Mouse (Mus musculus) lung, postnatal 0 days (tissue): ENCODE measurements at regions not wholly inside any gene's neighbourhood (a gene's known extent, or its start where the extent isn't known, plus 50 kb on each side); places are given as distances from the start of the nearest gene placed in this dataset.

ENCODE experiments used
- ATAC-seq: fragments of 200-750 bp; cut with Nextera tagmentation; 2 replicates; pipeline ENCODE4 v1.8.0; 2017; ENCODE audit warnings: moderate library complexity
- DNase-seq: peaks from one replicate; pipeline ENCODE4 v3.0.0-alpha.2; 2016; ENCODE audit warnings: low spot score
- H3K27ac ChIP-seq: fragments of 300-500 bp; sonication (generic); 2 replicates; pipeline ENCODE4 v1.5.1; 2014; ENCODE audit warnings: antibody characterized with exemption, mild to moderate bottlenecking, low read length, mixed read lengths
- H3K27me3 ChIP-seq: fragments of 300-500 bp; sonication (generic); replicated peaks from 2 replicates; pipeline ENCODE4 v1.6.1; 2014; ENCODE audit warnings: low read length, mixed read lengths; ENCODE audit not compliant: insufficient read depth
- H3K36me3 ChIP-seq: fragments of 300-500 bp; sonication (generic); 2 replicates; pipeline ENCODE4 v1.6.1; 2014; ENCODE audit warnings: low read length, mixed read lengths; ENCODE audit not compliant: insufficient read depth
- H3K4me1 ChIP-seq: fragments of 300-500 bp; sonication (generic); 2 replicates; pipeline ENCODE4 v1.6.1; 2014; ENCODE audit warnings: antibody characterized with exemption, low read depth, low read length, mixed read lengths; ENCODE audit not compliant: insufficient read depth
- H3K4me2 ChIP-seq: fragments of 300-500 bp; sonication (generic); replicated peaks from 2 replicates; pipeline ENCODE4 v1.6.1; 2014; ENCODE audit warnings: low read depth, mild to moderate bottlenecking, low read length, moderate library complexity, mixed read lengths
- H3K4me3 ChIP-seq: fragments of 300-500 bp; sonication (generic); 2 replicates; pipeline ENCODE4 v1.5.1; 2014; ENCODE audit warnings: low read depth, low read length
- H3K9ac ChIP-seq: fragments of 300-500 bp; sonication (generic); replicated peaks from 2 replicates; pipeline ENCODE4 v1.6.1; 2014; ENCODE audit warnings: low read depth, mild to moderate bottlenecking
- H3K9me3 ChIP-seq: fragments of 300-500 bp; sonication (generic); 2 replicates; pipeline ENCODE4 v1.6.1; 2016; ENCODE audit warnings: low read length, mixed read lengths
- CTCF ChIP-seq: IDR thresholded peaks from 2 replicates; pipeline ENCODE4 v1.5.1; 2016; ENCODE audit warnings: antibody characterized with exemption, mild to moderate bottlenecking
- EP300 ChIP-seq: IDR thresholded peaks from 2 replicates; pipeline ENCODE4 v1.6.1; 2016; ENCODE audit warnings: antibody characterized with exemption, mild to moderate bottlenecking, control low read depth
- WGBS: fragments of 180-500 bp; shearing (Covaris S2); extraction: QIAGEN DNeasy Blood & Tissue Kit; methylation state at CpG from one replicate; pipeline ENCODE4 v1.1.7; 2014; 5-methylcytosine and 5-hydroxymethylcytosine counted together

DNA sequence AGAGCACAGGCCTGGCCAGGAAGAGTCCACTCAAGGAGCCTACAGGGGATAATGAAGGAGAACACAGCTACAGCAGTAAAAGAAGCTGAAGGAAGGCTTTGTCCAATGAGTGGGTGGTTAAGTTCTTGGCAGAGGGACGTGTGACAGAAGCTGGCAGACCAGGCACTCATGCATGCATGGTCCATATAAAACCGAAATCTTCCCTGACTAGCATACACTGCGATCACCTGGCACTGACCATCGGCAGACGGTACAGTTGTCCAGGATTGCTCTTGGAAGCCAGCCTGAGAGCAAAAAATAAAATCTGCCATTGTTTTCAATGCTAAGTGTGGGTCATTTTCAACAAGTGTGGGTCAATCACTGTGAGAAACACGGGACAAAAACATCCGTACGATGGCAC lies 464.4 kb downstream of the Lrig3 start:
- TF ChIP-seq EP300 (no peak), CTCF (no peak)
- H3K27me3 ChIP-seq: no peaks in the 10 kb centered on the region
- H3K9me3 ChIP-seq: no peaks in the 10 kb centered on the region
- 86% methylated on average over 8 of the region's 8 CpGs for WGBS
- no peak overlapping the region for H3K4me2 ChIP-seq
- ATAC-seq (no peak), DNase-seq (no peak)
- no peaks in the 10 kb centered on the region for H3K36me3 ChIP-seq
- no peaks in the 10 kb centered on the region for H3K4me1 ChIP-seq
- no peak overlapping the region for H3K4me3 ChIP-seq
- H3K27ac ChIP-seq: no peak overlapping the region
- no peak overlapping the region for H3K9ac ChIP-seq

DNA sequence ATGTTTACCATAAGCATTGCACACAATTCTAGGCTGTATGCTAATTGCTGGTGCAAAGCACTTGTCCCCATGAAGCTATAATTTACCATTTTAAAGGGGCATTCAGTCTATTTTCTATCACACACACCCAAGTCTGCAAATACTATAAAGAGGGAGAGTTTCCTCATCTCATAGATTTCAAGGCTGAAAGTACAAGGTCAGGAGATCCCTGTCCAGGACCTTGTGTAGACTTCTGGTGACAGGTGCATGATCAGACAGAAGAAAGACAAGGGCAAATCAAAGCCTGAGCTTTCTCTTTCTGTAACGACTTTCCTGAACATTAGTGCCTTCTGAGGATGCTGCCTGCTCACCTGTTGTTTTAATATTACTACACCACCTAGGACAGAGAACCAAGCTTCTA lies 463.5 kb downstream of the Lrig3 start:
- no peak overlapping the region for H3K27ac ChIP-seq
- WGBS: 79% methylated on average over 1 of the region's 1 CpGs

DNA sequence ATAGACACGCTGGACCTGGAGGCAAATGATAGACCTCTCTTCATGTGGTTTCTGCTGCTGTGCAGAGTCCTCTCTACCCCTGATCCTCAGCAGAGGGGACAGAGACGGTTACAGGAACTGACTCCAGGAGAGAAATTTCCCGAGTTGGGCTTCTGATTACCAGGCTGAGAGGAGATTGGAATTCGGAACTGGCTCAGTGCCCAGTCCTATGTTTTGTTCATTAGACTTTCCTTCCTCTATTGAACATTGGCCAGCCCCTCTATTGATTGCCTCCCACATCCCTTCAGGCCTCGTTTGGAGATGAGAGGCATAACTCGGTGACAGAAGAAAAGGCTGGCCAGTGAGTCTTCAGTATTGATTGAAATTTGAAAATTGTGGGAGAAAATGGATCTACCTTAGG lies 456.1 kb downstream of the Lrig3 start:
- Histone ChIP-seq H3K9ac (no peak overlapping the region), H3K9me3 (no peaks in the 10 kb centered on the region), H3K4me3 (no peak overlapping the region), H3K4me1 (no peaks in the 10 kb centered on the region), H3K27me3 (no peaks in the 10 kb centered on the region), H3K36me3 (no peaks in the 10 kb centered on the region), H3K4me2 (no peak overlapping the region), H3K27ac (no peak overlapping the region)
- no peak for ATAC-seq
- WGBS: 34% methylated on average over 6 of the region's 6 CpGs
- TF ChIP-seq EP300: no peak
- no peak for TF ChIP-seq CTCF
- DNase-seq: peak; percentile 5

More for the DNA sequence above, 463.5 kb downstream of the Lrig3 start:
- Histone ChIP-seq H3K4me3 (no peak overlapping the region), H3K4me2 (no peak overlapping the region), H3K27me3 (no peaks in the 10 kb centered on the region), H3K4me1 (no peaks in the 10 kb centered on the region), H3K9ac (no peak overlapping the region), H3K9me3 (no peaks in the 10 kb centered on the region), H3K36me3 (no peaks in the 10 kb centered on the region)
- no peak for DNase-seq
- TF ChIP-seq EP300 (no peak), CTCF (no peak)
- no peak for ATAC-seq

GRCm38 (mm10) chr10:126413786-126414185 lies 447.8 kb downstream of the Lrig3 start:
- no peak overlapping the region for H3K27ac ChIP-seq
- no peak overlapping the region for H3K4me3 ChIP-seq
- 42% methylated on average over 7 of the region's 7 CpGs for WGBS
- H3K36me3 ChIP-seq: no peaks in the 10 kb centered on the region
- no peaks in the 10 kb centered on the region for H3K4me1 ChIP-seq
- ATAC-seq (no peak), DNase-seq (no peak)
- no peak overlapping the region for H3K4me2 ChIP-seq
- TF ChIP-seq EP300 (no peak), CTCF (no peak)
- H3K9ac ChIP-seq: no peak overlapping the region
- no peaks in the 10 kb centered on the region for H3K9me3 ChIP-seq
- no peaks in the 10 kb centered on the region for H3K27me3 ChIP-seq

DNA sequence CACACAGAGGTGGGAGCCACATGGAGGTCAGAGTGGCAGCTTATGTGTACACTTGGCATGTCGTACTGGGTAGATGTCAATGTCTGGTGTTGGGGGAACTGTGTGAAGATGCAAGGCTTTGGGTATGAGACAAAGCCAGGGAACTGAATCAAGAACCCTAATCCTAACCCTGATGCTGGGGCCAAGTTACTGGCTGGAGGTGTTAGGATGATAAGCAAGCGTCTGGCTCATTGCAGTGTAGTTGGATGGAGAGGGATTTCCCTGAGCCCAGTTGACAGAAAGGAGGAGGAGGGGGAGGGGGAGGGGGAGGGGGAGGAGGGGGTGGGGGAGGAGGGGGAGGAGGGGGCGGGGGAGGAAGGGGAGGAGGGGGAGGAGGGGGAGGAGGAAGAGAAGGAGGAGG lies 426.3 kb downstream of the Lrig3 start:
- ATAC-seq (no peak), DNase-seq (no peak)
- H3K9ac ChIP-seq: no peak overlapping the region
- no peak overlapping the region for H3K27ac ChIP-seq
- no peaks in the 10 kb centered on the region for H3K36me3 ChIP-seq
- H3K4me3 ChIP-seq: no peak overlapping the region
- H3K27me3 ChIP-seq: no peaks in the 10 kb centered on the region
- TF ChIP-seq EP300 (no peak), CTCF (no peak)
- H3K4me1 ChIP-seq: no peaks in the 10 kb centered on the region
- no peak overlapping the region for H3K4me2 ChIP-seq
- no peaks in the 10 kb centered on the region for H3K9me3 ChIP-seq
- 60% methylated on average over 1 of the region's 3 CpGs for WGBS

GRCm38 (mm10) chr10:126391770-126392169 lies 425.8 kb downstream of the Lrig3 start:
- H3K36me3 ChIP-seq: no peaks in the 10 kb centered on the region
- no peak overlapping the region for H3K27ac ChIP-seq
- DNase-seq (no peak), ATAC-seq (no peak)
- WGBS: 40% methylated on average over 6 of the region's 6 CpGs
- H3K9me3 ChIP-seq: no peaks in the 10 kb centered on the region
- no peak overlapping the region for H3K9ac ChIP-seq
- TF ChIP-seq EP300: no peak
- no peak overlapping the region for H3K4me2 ChIP-seq
- no peak overlapping the region for H3K4me3 ChIP-seq
- no peaks in the 10 kb centered on the region for H3K4me1 ChIP-seq
- no peaks in the 10 kb centered on the region for H3K27me3 ChIP-seq

DNA sequence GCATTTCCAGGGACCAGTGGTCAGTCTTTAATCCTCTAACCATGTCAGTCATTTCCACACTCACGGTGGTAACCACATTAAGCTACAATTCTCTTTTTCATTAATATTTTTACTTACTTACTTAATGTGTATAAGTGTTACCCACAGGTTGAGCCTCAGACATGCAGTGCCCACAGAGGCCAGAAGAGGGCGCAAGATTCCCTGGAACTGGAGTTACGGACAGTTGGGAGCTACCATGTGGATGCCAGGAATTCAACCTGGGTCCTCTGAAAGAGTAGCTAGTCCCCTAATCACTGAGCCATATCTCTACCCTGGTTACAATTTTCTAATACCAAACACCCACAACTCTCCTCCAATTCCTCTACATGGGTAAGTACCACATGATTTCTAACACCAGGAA lies 420.5 kb downstream of the Lrig3 start:
- Histone ChIP-seq H3K9me3 (no peaks in the 10 kb centered on the region), H3K4me3 (no peak overlapping the region), H3K4me2 (no peak overlapping the region), H3K27me3 (no peaks in the 10 kb centered on the region), H3K9ac (no peak overlapping the region), H3K27ac (no peak overlapping the region), H3K36me3 (no peaks in the 10 kb centered on the region), H3K4me1 (no peaks in the 10 kb centered on the region)
- TF ChIP-seq EP300 (no peak), CTCF (peak; percentile 39)
- WGBS: 78% methylated on average over 3 of the region's 3 CpGs
- ATAC-seq (no peak), DNase-seq (no peak)
